Mouse (Mus musculus) layer of hippocampus, adult 9-10 months (tissue): ENCODE data around the gene Arhgef16.
A peak's percentile ranks its signal among the peaks of the same experiment; 100 is the strongest.

Source experiments
- DNase-seq: peaks from one replicate; pipeline ENCODE4 v3.0.0; 2022; ENCODE audit warnings: low spot score

Arhgef16 gene

DNA sequence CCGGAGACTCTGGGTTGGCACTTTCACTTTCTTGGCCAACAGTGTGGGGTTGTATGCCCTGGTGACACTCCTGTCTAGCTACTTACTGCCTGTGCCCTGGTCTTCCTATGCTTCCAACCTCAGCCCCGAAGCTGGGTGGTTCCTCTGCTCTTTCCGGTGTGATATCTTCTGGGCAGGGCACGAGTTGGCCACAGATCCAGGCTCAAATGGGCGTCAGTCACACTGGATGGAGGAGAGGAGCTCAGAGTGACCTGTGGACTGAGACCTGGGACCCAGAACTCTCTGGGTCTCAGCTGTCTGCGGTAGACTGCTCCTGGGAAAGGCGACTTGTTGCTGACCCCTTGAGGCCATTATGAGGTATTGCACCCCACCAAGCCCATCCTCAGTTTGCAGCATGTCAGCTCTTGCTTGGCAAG is at the start of gene Arhgef16:
Gene Arhgef16 (minus strand): TSS at position 211 of the 416 bp plus-strand sequence.
- no peak for DNase-seq

DNA sequence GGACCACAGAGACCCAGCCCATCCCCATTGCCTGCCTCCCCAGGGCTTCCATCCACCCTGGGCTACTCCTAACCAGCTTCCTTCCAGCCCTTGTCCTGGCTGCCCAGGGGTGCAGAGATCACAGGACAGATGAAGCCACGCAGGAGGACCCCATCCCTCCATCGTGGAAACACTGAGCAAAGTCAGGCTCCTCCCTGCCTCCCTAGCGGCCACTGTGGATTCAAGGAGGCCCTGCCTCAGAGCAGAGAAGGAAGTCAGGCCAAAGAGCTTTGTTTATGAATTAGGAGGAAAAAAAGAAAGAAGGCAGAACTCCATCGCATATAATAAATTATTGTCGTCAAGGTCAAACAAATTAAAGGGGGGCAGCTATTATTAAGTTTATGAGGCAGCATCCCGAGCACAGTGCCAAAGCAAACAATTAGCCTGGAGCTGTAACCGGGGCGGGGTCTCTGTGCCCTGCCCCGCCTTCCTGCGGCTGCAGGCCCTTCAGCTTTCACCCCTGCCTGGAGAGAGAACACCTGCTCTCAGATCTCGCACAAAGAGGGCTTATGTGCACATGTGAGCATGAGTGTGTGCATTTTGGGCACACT is 46.8 kb upstream of the Arhgef16 start:
- DNase-seq, result no peak

DNA sequence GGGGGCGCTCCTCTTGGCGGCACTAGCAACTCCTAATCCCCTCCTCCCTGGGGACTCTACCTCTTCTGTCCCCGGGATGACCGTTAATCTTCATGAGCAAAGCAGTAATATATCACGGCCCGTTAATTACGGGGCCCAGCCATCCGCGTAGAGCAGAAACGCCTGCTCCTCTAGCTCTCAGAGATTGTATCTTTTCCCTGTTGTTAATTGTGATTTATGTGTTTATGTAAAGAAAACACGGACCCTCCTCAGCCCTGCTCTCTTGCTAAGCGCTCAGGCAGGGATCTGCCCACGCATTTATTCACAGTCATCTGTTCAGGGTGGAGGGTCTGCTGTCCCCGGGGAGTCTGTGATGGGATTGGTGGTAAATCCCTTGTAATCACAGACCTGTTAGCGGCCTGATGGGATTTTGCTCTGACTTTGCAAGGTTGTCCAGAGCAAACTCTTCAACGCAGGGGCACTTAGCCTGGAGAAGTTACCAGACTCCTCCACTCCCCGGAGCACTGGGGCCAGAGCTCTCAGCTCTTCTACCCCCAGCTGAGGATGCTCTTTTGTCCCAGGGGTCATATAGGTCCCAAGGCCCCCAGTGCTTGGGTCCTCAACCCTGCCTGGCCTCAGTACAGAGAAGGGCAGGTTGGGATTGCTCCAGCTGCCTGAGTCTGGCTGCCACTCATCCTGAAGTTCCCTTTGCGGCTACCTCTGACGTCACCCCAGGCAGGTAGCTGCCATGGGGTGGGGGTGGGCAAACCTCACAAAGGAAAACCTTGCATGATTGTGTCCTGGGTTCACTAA is 45.5 kb upstream of the Arhgef16 start:
- DNase-seq, result no peak

DNA sequence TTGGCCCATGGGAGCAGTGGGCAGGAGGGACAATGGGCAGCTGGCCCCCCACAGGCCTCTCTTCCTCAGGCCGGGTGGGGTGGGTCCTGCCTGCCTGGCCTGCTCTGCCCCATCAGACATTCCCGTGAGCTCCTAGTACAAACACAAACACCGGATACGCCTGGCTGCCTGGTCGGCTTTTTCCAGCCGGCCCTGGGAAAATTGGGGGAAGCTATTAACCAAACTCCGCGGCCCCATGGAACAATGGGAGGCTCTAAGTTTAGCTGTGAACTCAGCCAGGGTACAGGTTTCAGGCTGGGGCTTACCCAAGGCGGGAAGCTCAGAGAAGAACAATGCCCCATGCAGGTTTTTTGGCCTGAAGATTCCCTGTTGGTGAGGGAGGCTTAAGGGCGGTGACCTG is 35.2 kb upstream of the Arhgef16 start:
- DNase-seq, result no peak

DNA sequence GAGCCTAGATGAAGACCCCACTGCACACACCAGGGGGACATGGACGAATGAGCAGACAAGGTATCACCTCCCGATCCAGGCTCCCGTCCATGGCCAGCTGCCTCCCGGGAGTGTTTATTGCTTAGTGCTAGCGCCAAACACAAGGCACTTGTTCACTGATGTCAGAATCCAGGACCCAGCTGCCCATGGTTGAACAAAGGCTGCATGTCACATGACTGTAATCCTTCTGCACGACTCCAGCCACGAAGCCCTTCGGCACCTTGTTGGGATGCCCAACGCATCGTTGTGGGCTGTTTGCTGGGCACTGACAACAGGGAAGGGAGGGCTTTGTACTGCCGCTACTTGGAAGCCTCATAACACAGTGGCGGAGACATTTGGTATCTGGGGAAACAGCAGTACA is 34.3 kb upstream of the Arhgef16 start, which contains the start of gene B230104I21Rik:
Gene B230104I21Rik (plus strand): TSS at position 367 of the 400 bp plus-strand sequence.
- DNase-seq, result peak; percentile 11

DNA sequence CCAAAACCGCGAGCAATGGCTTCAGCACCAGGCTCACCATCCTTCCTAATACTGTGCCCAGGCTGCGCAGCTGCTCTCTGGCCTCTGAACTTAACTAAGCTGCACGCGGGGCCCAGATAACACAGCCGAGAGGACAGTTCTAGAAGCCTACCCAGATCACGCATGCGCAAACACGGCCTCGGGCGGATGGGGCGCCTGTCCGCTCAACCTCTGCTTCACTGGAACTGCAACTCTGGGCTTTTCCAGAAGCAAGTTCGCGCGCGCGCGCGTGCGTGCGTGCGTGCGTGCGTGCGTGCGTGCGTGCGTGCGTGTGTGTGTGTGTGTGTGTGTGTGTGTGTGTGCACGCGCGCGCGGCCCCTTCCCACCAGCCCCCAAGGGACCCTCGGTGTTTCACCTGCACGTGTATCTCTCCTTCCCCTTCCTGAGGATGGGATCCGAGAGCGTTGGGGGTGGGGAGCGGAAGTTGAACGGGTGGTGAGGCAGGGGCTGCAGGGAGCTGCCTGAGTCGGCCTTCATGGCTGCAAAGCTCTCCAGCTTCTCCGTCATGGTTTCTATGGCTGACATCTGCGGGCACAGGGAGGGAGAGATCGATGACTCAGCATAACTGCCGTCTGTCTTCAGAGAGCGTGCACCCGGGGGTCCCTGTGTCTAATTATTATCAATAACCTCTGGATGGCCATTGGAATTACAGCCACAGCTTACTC is 33.4 kb upstream of the Arhgef16 start:
- DNase-seq, result no peak

DNA sequence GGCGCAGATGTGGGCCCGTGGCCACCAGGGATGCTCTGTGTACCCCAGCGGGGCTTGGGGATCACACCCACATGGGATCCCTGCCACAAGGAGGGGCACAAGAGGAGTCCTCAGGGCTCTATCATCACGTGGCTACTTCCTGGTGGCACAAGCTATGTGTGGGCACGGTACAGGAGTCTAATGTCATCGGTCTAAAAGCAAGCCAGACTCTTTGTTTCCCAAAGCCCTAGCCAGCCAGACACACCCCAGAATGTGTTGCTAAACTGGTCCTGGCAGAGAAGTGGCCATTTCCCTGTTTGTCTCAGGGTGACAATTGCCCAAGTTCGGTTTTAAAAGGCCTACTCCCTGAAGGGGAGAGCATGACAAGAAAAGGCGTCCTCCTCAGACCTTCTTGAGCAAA is 31.8 kb upstream of the Arhgef16 start:
- DNase-seq, result no peak

DNA sequence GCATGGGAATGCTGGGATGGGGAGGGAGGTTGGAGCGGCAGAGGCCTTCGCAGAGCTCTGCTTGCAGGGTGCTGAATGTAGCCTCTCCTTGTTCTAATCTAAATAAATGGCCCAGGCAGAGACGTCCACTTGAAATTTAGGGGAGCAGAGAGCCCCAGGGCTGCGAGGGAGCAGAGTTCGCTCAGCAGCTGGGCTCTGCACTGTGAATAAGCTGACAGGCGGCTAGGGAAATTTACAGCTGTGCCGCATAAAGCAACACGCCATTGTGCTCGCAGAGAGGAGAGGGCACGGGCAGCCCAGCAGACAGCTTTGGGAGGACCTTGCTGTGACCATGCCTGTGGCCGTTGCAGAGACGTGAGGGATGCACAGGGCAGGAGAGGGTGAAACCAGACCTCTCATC is 29.8 kb upstream of the Arhgef16 start:
- DNase-seq, result no peak

DNA sequence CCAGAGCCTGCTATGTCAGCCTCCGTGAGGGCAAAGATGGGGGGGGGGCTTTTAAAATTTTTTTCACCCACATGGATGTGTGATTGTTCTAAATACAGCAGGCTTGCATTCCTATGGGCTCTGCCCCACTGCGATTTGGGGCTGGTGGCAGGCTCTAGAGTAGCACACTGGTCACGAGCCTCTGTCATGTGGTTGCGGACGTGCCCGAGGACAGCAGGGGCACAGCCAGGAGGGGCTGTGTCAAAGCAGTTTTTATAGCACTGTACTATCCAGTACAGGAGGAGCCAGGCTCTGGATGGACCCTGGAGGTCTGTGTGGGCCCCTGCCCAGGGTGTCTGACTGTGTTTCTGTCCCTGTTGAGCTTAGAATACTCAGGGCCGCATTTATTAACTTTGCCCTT is 28.5 kb upstream of the Arhgef16 start:
- DNase-seq, result no peak

DNA sequence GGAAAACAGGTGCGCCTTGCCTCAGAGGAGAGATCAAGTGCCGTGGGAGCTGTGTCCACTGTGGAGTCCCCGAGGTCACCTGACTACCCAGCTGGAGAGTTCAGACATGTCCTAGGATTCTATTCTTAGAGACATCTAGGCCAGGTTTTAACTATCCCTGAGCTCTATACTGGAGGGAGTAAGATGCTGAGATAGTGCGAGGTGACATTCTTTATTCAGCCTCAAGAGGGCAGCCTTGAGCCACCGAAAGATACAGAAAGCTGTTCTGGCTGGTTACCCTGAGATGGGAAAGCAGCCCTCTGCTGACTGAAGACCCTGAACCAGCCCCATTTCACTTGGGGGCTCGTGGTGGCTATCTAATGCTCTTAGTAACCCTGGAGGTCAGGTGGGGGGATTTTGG is 27.4 kb upstream of the Arhgef16 start:
- DNase-seq, result peak; percentile 85

DNA sequence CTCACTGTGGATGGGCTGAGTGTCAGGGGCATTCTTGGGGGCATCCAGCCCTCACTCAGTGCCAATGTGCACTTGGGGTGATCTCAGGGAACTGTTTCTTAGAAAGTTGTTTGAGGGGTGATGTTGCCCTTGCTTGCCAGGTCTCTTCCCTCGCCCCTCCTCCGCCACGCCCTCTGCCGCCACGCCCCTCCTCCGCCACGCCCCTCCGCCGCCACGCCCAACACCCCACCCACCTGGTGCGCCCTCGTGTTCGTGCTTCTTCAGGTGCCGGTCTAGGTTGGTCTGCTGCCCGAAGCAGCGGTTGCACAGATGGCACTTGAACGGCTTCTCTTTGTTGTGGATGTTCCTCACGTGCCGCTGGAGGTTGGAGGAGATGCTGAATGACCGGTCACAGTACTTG is 27.0 kb upstream of the Arhgef16 start:
- DNase-seq, result no peak

DNA sequence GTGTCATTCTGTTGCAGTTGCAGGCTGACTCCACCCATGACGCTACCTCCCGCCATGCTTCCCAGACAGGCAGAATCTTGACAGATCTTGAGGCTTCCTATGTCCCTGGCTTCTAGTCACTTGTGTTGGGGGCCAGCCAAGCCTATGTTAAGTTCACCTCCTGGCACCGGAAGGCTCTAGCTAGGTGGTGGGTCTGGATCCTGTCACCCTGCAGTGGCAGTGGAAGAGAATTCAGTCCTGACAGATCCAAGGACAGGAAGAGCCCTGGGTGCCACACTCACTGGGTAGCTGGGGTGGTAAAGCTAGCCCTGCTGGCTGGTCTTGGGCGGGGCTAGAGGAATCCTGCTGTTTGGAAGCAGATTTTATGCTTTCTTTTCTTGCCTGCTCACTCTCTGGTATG is 23.9 kb upstream of the Arhgef16 start:
- DNase-seq, result no peak

DNA sequence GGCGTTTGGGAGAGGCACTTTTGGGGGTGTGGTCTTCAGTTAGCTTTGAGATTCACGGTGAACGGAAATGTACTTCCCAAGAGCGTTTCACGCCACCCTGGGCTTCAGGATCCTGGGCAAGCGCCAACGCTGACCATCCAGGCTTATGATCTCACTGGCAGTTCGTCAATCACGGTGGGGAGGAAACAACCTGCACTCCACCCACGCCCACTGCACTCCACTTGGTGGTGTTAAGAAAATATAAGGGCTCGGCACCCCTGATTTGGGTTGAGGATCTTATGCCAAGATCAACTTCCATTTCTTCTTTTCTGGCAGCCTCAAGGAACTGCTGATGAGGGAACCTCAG is 12.1 kb upstream of the Arhgef16 start:
- DNase-seq, result no peak

DNA sequence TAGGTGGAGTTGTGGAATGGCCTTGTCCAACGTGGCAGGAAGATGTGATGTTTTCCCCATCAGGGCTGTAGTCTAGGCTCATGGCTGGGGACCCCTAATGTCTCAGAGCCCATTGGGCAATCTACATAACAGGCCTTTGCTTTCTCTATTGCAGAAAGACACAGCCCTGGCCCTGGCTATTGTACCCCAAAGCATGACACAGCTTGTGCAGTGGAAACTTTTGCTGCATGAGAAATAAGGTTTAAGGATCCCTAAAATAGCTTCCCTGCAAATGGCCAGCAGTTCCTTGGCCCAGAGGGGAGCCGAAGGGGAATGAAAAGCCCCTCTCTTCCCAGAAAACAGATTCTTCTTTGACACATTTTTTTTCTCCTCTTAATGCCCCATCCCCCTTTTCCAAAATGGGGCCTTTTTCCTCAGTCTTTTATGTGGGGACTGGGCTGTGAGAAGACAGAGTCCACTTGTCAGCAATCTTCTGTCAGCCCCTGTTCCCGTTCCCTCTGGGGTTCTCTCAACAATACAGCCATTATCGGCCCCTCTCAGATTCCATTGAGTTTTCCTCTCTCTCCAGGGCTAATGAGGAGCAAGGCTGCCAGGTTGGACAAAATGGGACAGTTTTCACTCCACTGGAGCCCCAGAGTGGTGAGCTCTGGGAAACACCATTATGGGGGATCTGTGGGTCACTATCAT is 11.6 kb upstream of the Arhgef16 start:
- DNase-seq, result no peak

DNA sequence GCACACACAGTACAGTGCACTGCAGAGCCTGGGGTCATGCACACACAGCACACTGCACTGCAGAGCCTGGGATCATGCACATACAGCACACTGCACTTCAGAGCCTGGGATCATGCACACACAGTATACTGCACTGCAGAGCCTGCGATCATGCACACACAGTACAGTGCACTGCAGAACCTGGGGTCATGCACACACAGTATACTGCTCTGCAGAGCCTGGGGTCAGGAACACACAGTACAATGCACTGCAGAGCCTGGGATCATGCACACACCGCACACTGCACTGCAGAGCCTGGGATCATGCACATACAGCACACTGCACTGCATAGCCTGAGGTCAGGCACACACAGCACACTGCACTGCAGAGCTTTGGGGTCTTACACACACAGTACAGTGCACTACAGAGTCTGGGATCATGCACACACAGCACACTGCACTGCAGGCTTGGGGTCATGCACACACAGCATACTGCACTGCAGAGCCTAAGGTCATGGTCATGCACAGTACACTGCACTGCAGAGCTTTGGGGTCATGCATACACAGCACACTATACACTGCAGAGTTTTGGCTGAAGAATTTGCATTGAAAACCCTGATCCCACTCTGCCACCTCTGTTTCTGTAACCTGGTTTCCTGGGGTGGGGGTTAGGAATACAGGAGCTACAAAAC is 10.8 kb upstream of the Arhgef16 start:
- DNase-seq, result no peak

DNA sequence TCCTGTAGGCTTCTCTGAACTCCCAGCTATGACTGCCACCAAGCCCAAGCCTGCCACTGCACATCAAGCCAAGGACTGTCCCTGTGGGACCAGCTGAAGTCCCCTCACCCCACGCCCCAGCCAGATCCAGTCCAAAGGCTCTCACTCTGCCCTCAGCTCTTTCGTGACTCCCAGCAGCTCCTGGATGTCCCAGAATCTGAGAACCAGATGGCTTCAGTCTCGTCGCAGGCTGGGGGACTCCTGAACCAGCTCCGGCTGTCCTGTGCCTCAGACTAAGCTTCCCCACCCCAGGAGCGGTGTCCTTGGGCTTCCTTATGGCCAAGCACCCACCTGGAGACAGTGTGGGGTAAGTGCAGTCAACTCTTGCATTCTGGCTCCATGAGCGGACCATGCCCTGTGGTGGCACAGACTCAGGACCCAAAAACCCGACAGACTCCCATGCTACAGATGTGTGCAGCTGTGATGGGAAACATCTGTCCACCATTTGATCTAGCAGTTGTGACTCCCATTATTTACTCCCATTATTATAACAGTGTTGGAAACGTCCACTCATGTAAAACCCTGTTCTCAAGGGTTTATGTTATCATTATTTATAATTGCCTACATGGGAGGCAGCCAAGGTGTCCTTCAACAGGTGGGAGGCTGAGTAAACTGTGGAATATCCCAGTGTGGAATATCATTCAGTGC is 9.2 kb upstream of the Arhgef16 start:
- DNase-seq, result no peak

DNA sequence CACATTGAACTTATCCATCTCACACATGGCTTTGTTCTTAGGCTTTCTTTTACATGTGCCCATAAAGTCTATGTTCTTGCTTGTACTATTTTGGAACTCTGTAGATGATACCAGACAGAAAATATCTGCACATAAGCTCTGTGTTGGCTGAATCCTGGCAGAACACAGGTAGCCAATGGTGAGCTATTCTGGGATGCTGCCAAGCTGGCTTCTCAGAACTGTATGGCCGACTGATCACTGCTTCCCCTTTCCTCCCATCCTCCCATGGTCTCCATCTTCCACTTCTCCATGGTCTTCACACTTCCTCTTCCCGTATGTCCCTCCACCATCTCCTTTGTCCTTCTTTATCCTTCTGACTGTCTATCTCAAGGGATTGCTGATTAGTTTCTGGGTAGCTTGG is 7.7 kb upstream of the Arhgef16 start:
- DNase-seq, result no peak

DNA sequence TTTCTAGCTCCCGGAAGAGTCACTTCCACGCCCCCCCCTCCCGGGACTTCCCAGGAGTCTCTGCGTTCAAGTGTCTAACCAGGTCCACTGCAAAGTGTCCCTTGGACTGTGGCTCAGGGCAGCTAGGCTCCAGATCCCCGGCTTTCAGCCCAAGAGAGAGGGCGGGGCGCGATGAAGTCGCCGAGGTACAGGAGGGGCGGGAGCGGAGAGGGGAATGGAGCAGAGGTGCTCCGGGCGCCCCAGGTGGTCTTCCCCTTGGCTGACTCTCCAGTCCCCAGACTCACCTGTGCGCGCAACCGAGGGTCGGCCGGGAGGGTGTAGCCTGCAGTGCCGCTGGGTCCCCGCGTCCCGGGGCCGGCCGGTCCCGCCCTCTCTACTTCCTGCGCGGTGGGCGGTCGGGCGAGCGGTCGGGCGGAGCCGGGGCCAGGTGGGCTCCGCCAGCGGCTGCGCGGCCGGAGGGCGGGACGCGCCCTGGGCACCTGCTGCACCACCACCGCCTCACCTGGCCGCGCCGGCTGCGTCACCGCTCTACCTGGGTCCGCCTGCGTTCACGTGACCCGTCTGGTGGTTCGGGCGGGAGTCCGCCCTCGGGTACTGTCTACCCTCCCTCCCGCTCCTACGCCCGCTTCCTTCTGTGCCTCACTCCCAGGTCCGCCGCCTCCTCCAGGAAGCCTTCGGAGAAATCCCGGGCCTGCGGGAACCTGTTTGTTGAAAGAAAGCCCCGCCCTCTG is 1.8 kb downstream of the Arhgef16 start:
- no peak for DNase-seq

DNA sequence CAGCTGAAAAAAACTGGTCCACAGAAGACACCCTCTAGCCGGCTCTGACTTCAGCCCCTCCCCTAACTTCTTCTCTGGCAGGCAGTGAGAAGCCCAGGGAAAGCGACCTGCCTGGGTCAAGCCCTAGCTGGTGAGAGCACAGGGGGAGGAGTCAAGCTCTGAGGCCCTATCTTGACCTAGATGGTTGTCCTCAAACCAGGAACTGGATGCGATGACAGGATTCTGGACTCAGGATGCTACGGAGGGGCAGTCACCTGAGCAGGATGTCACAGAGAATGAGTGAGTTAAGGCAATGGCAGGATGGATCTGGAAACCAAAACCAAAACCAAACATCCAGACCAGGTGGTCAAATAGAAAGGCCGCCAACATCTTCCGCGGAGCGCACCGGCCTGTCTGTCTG is 3.7 kb downstream of the Arhgef16 start:
- no peak for DNase-seq

DNA sequence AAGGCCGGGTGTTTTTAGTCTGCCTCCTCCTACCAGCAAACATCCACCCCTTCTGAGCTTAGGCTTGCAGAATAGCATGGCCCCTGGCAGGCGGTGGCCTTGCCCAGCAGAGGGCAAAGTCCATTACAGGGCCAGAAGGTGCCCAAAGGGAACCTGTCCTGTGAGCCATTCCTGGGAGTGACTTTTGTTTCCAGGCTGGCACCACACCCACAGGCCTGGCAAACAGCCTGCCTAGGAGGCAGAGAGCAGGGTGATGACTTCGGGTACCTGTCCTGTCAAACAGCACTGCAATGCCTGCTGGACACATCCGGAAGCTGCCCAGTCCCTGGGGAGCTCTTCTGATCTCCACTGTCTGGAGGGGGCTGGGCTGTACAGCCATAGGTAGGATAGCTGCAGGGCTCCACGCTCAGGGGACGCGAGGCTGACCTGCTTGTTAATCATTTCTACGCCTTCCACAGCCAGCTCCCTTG is 7.2 kb downstream of the Arhgef16 start:
- DNase-seq, result no peak

DNA sequence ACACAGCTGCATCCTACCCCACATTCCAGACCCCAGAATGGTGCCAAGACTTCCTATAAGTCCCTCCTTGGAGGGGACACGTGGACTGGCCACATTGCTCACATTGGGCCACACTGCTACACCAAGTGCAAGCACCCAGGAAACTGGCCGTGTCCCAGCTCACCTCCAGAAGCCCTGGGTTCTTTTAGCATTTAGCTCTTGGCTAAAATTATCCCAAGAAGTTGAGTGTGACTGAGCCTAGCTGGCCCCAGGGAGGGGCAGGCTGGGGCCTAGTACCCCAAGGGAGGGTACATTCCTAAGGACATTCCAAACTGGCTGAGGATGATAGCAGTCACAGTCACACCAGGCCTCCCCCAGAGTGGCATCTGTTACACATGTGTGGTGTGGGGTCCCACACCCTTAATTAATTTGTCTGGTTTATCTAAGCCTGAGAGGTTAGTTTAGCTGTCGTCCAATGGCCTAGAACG is 7.7 kb downstream of the Arhgef16 start:
- no peak for DNase-seq
